Mouse (Mus musculus) stomach, postnatal 0 days (tissue): ENCODE data around the gene Fem1a.

Source experiments
- CTCF ChIP-seq: IDR thresholded peaks from 2 replicates; pipeline ENCODE4 v1.5.1; 2016; ENCODE audit warnings: antibody characterized with exemption, low read depth, mild to moderate bottlenecking, moderate library complexity
- EP300 ChIP-seq: optimal IDR thresholded peaks from 2 replicates; pipeline ENCODE3; 2016; ENCODE audit warnings: antibody characterized with exemption

DNA sequence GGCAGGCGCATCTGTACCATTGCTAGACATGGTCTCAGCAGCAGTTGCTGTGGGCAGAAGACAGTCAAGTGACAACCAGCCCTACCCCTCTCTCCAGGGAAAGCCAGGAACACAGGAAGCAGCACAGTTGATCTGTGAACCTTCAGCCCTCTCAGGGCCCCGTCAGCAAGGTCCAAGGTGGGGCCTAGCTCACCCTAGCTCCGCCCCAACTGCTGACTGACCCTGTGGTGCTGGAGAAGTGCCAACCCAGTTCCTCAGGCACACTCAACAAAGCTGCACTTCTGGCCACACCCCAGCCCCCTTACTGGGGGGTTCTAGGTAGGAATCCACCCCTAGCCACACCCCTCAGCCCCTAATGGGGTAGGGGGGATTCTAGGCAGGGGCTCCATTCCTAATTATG lies 31.2 kb downstream of the Fem1a start:
- no peak for TF ChIP-seq EP300
- TF ChIP-seq CTCF = no peak
